Mouse (Mus musculus) lung, postnatal 0 days (tissue): ENCODE data around the gene Clasp2.

ENCODE experiments used
- CTCF ChIP-seq: IDR thresholded peaks from 2 replicates; pipeline ENCODE4 v1.5.1; 2016; ENCODE audit warnings: antibody characterized with exemption, mild to moderate bottlenecking
- EP300 ChIP-seq: IDR thresholded peaks from 2 replicates; pipeline ENCODE4 v1.6.1; 2016; ENCODE audit warnings: antibody characterized with exemption, mild to moderate bottlenecking, control low read depth

- TF ChIP-seq CTCF (no peak), EP300 (no peak)
Observed at GRCm38 (mm10) chr9:113939063-113939850, 198.0 kb downstream of the Clasp2 start.
